Mouse (Mus musculus): ENCODE results near the gene Gm21822.
"Not testable (repeated sequence)": the region's sequence is repeated elsewhere in the genome, so short reads cannot be mapped to it uniquely, and the experiment has no call there.

The Gm21822 gene

GRCm38 (mm10) chrY:18654182-18654581, at the start of gene Gm21822:
Gene Gm21822 (plus strand): TSS chrY:18654482.
- not testable (repeated sequence) for DNase-seq (ENCODE audit: low read depth, low spot score)

All from ES-CJ7 (cell line).